Mouse (Mus musculus) midbrain, embryonic 12.5 days (tissue): ENCODE measurements at regions not wholly inside any gene's neighbourhood (a gene's known extent, or its start where the extent isn't known, plus 50 kb on each side); places are given as distances from the start of the nearest gene placed in this dataset.

ENCODE experiments used
- ATAC-seq: fragments of 200-750 bp; cut with Nextera tagmentation; 2 replicates; pipeline ENCODE4 v1.8.0; 2017; ENCODE audit warnings: low read depth, moderate TSS enrichment, moderate library complexity; ENCODE audit not compliant: low FRiP score
- H3K27ac ChIP-seq: fragments of 300-500 bp; sonication (generic); replicated peaks from 2 replicates; pipeline ENCODE4 v1.5.1; 2016; ENCODE audit warnings: mild to moderate bottlenecking
- H3K27me3 ChIP-seq: fragments of 300-500 bp; sonication (generic); 2 replicates; pipeline ENCODE4 v1.6.1; 2016; ENCODE audit warnings: mild to moderate bottlenecking
- H3K36me3 ChIP-seq: fragments of 300-500 bp; sonication (generic); 2 replicates; pipeline ENCODE4 v1.6.1; 2016
- H3K4me1 ChIP-seq: fragments of 300-500 bp; sonication (generic); 2 replicates; pipeline ENCODE4 v1.6.1; 2016
- H3K4me2 ChIP-seq: fragments of 300-500 bp; sonication (generic); replicated peaks from 2 replicates; pipeline ENCODE4 v1.6.1; 2016; ENCODE audit warnings: mild to moderate bottlenecking, moderate library complexity
- H3K4me3 ChIP-seq: fragments of 300-500 bp; sonication (generic); 2 replicates; pipeline ENCODE4 v1.5.1; 2016; ENCODE audit warnings: mild to moderate bottlenecking
- H3K9ac ChIP-seq: fragments of 300-500 bp; sonication (generic); replicated peaks from 2 replicates; pipeline ENCODE4 v1.6.1; 2016; ENCODE audit warnings: mild to moderate bottlenecking, moderate library complexity
- H3K9me3 ChIP-seq: fragments of 300-500 bp; sonication (generic); 2 replicates; pipeline ENCODE4 v1.6.1; 2016; ENCODE audit warnings: mild to moderate bottlenecking
- WGBS: fragments of 180-500 bp; shearing (Covaris S2); methylation state at CpG from one replicate; pipeline ENCODE4 v1.1.7; 2016; 5-methylcytosine and 5-hydroxymethylcytosine counted together

DNA sequence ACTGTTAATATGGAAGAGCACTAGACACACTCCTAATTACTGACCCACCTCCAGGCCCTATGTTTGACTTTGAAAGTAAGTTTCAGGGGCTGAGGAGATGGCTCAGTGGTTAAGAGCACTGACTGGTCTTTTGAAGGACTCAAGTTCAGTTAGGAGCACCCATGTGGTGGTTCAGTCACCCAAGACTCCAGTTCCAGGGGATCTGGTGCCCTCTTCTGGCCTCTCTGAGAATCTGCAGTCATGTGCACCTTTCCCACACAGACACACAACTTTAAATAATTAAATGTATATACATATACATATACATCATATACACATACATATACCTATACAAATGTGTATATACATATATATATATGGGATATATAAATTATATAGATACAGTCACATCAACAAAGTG is 91.5 kb upstream of the Mvb12b start:
- H3K36me3 ChIP-seq, result no peaks in the 10 kb centered on the region
- H3K27me3 ChIP-seq, result peaks cover 4% of the 10 kb centered on the region
- no peak for ATAC-seq
- no peak overlapping the region for H3K9ac ChIP-seq
- H3K4me3 ChIP-seq, result no peak overlapping the region
- H3K9me3 ChIP-seq, result no peaks in the 10 kb centered on the region
- no peak overlapping the region for H3K4me2 ChIP-seq
- peaks cover 35% of the 10 kb centered on the region for H3K4me1 ChIP-seq
- no peak overlapping the region for H3K27ac ChIP-seq

DNA sequence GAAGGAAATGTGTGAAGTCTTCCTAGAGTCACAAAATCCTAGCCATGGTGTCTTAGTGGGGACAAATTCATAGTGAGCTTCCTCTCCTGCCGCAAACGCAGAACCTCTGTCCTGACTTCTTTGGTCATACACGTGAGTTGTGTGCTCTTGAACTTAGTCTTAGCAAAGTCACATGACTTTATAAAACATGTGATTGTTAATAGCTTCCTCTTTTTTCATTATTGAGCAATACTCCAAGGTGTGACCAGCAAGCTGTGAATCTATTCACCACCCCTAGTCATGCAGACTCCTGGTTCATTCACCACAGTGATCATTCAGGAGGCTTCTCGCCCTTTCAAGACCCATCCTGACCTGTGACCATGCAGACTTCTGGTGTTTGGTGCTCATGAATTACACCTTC is 90.8 kb upstream of the Mvb12b start:
- Histone ChIP-seq H3K4me3 (no peak overlapping the region), H3K9ac (no peak overlapping the region), H3K36me3 (no peaks in the 10 kb centered on the region), H3K9me3 (no peaks in the 10 kb centered on the region), H3K27me3 (peaks cover 4% of the 10 kb centered on the region), H3K4me1 (peaks cover 39% of the 10 kb centered on the region), H3K27ac (no peak overlapping the region), H3K4me2 (no peak overlapping the region)
- WGBS, result 87% methylated on average over 4 of the region's 4 CpGs
- ATAC-seq, result no peak

DNA sequence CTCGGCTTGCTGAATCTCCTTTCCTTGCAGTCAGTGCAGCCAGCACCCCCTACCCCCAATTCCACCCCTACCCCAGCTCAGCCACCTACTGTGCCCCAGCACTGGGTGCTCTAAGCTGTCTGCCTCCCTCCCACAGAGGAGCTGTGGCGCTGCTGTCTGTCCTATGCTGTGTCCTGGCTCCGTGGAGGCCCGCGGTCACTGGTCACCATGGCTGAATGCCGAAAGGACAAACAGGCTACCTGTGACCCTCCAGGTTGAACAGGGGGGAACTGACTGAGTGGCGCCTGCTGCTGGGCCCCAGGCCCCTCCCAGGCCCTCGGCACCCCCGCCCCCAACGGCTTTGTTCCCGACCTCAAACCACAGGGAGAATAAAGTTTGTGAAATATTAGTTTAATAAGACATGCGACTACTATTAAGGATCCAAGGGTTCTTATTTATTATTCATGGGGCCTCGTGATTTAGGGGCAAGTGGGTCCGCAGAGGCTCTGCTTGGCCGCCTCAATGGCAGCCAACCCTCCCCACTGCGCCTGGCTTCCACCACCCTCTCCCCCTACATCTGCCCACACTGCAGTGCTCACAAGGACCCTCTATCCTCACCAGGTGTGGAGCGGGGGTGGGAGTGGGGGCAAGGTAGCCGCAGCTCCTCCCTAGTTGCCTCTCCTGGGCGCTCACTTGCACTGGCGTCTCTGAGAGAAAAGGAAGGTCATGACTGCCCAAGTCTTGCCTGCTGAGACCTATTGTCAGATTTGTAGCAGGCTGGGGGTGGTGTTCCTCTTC is 90.0 kb upstream of the Mvb12b start:
- no peak overlapping the region for H3K4me2 ChIP-seq
- no peak overlapping the region for H3K4me3 ChIP-seq
- H3K27ac ChIP-seq, result no peak overlapping the region
- no peaks in the 10 kb centered on the region for H3K36me3 ChIP-seq
- H3K9me3 ChIP-seq, result no peaks in the 10 kb centered on the region
- WGBS, result 75% methylated on average over 20 of the region's 20 CpGs
- H3K9ac ChIP-seq, result no peak overlapping the region
- ATAC-seq, result no peak
- peaks cover 4% of the 10 kb centered on the region for H3K27me3 ChIP-seq
- peaks cover 33% of the 10 kb centered on the region for H3K4me1 ChIP-seq

DNA sequence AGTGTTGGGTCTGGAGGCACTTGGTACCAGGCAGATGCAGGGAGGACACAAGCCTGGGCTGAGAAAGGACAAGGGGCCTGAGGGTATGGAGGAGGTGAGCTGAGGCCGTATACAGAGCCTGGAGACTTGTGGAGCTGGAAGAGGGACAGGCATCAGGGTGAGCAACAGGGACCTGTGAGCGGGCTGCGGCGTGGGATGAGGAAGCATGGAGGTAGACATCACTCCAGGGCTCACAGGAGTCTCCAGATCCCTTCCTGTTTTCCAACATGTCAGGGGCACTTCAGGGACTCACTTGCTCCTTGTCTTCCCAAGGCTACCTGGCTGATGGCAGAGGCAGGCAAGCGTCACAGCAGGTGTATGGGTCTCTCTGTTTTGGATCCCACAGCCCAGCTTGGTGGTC is 89.4 kb upstream of the Mvb12b start:
- no peak overlapping the region for H3K4me2 ChIP-seq
- no peak overlapping the region for H3K27ac ChIP-seq
- no peak for ATAC-seq
- no peak overlapping the region for H3K4me3 ChIP-seq
- H3K36me3 ChIP-seq, result no peaks in the 10 kb centered on the region
- peaks cover 27% of the 10 kb centered on the region for H3K4me1 ChIP-seq
- H3K9ac ChIP-seq, result no peak overlapping the region
- 93% methylated on average over 5 of the region's 5 CpGs for WGBS
- H3K9me3 ChIP-seq, result no peaks in the 10 kb centered on the region
- H3K27me3 ChIP-seq, result peaks cover 4% of the 10 kb centered on the region

DNA sequence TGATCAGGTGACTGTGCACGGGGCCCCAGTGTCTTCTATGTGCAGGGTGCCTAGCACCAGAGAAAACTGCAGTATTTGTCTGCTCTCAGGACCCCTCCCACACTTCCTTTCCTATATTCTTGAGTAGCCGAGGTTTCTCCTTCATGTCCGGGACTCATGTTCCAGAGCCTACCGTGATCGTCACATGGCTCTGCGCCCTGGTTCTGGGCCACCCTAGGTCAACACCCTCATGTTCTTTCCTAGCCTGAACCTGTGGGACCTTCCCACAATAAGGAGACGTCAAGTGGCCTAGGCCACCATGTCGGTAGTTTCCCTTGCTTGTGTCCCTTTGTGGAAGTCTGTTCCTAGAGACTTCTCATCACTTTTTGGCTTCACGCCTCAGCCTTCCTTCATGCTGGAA is 88.4 kb upstream of the Mvb12b start:
- Histone ChIP-seq H3K27ac (0 out of 2 replicates have a peak overlapping the region, but pooled peaks have one; percentile 8), H3K4me2 (no peak overlapping the region), H3K9me3 (no peaks in the 10 kb centered on the region), H3K36me3 (no peaks in the 10 kb centered on the region), H3K4me1 (peaks cover 23% of the 10 kb centered on the region), H3K27me3 (peaks cover 4% of the 10 kb centered on the region), H3K9ac (no peak overlapping the region), H3K4me3 (no peak overlapping the region)
- no peak for ATAC-seq
- WGBS, result 93% methylated on average over 9 of the region's 9 CpGs

DNA sequence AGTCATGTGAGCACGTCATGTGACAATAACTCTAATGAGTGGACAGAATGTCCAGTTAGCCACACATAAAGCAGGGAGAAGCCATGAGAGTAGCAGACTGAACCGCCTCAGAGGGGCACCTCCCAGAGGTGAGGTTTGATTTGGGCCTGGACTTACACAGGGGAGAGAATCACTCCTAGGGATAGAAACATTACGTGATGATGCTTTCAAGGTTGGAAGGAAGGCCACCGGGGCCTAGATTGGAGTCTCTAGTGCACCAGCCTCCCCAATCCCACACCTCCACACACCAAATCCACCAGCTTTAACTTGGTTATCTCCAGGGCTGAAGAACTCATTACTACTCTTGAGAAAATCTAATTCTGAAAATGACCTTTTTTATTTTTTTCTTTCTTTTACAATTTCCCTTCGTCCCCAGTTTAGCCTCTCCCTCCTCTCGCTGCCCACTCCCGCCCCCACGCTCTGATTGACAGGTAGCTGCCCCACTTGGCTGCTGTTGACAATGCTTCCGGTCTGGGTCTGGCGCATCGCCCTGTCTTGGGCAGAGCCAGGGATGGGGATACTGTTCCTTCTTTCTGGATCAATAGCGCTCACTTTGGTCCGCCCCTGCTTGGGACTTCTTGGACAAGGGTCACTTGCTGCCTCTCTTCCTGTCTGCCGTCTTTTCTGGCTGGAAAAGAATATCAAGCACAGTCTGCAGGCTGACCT is 87.8 kb upstream of the Mvb12b start:
- H3K4me2 ChIP-seq, result no peak overlapping the region
- H3K4me1 ChIP-seq, result peaks cover 23% of the 10 kb centered on the region
- peaks cover 4% of the 10 kb centered on the region for H3K27me3 ChIP-seq
- no peak overlapping the region for H3K4me3 ChIP-seq
- peak overlapping the region; percentile 72 for H3K27ac ChIP-seq
- H3K36me3 ChIP-seq, result no peaks in the 10 kb centered on the region
- no peak for ATAC-seq
- WGBS, result 82% methylated on average over 14 of the region's 14 CpGs
- no peaks in the 10 kb centered on the region for H3K9me3 ChIP-seq
- no peak overlapping the region for H3K9ac ChIP-seq

DNA sequence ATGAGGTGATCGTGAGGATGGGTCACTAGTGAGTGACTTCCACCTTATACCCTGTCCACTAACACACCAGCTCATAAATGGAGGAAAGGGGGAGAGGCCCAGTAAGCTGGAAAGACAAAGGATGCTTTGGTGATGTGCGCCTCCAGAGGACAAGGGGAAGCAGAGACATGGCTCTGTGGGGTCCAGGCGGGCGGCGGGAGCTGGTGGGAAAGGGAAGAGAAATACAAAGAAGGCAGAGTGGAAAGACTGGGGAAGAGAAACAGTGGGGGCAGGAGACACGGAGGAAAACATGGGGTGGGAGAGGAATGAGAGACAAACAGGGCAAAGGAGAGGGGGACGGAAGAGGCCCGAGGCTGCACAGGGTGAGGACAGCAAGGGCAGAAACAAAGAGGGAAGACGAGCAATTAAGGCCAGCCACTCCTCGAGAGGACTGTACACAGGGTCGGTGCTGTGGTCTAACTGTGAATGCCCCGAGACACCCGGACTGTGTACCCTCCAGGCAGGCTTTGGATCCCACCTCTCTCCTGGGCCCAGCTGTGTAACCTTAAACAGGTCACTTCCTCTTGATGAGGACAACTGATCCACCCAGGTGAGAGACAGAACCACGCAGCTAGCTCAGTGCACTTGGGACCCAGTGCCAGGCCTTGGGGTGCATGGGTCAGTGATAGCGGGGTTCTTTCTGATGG is 87.1 kb upstream of the Mvb12b start:
- Histone ChIP-seq H3K9me3 (no peaks in the 10 kb centered on the region), H3K27me3 (peaks cover 4% of the 10 kb centered on the region), H3K27ac (peak overlapping the region; percentile 72), H3K9ac (0 out of 2 replicates have a peak overlapping the region, but pooled peaks have one; percentile 29), H3K4me1 (peaks cover 23% of the 10 kb centered on the region), H3K4me2 (no peak overlapping the region), H3K36me3 (no peaks in the 10 kb centered on the region), H3K4me3 (no peak overlapping the region)
- ATAC-seq, result no peak
- 65% methylated on average over 15 of the region's 15 CpGs for WGBS

DNA sequence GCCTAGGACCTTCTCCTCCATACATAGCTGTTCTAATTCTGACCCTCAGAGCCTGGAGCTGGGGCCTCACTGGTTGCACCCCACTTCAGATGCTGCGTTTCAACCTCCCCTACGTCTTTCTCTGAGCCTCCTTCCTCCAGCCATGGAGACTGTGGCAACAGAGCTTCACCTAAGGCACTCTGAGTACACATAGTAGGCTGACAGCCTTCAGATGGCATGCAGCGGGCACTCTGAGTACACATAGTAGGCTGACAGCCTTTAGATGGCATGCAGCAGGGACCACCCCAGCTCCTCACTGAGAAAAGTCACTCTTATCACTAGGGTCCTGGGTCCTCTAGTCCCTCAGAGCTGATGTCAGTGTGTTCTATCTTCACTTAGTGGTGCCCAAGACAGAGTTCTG is 86.3 kb upstream of the Mvb12b start:
- Histone ChIP-seq H3K9ac (no peak overlapping the region), H3K27ac (peak overlapping the region; percentile 72), H3K9me3 (no peaks in the 10 kb centered on the region), H3K27me3 (peaks cover 4% of the 10 kb centered on the region), H3K36me3 (no peaks in the 10 kb centered on the region), H3K4me2 (no peak overlapping the region), H3K4me1 (peaks cover 23% of the 10 kb centered on the region), H3K4me3 (no peak overlapping the region)
- WGBS, result 86% methylated on average over 3 of the region's 3 CpGs
- 0 out of 2 replicates have a peak, but pooled peaks have one; percentile 36 for ATAC-seq

DNA sequence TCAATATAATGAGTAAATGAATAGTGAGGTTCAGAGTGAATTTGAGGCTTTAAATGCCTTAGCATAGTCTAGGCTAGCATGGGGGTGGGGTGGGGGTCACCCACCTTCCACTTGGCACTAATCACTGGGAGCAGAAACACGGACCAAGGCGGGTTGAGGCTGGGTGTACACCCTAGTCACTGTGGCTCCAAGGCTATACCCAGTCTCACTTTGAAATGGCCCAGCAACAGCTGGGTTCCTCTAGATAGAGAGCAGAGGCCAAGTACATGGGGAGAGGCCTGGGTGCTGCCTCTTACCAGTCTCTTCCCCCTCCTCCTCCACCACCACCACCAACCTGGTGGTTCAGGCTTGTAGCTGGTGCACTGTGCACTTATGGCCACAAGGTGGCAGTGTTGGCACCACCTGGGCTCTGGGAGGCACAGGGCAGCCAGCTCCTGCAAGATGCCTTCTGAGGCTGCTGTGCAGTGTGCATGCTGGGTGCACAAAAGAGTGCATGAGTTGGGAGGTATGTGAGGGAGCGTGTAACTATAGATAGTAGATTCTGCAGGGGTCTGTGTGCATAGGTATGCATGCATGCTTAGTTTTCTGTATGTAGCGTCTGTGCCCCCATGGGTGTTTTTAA is 85.6 kb upstream of the Mvb12b start:
- Histone ChIP-seq H3K27ac (peak overlapping the region; percentile 72), H3K4me3 (no peak overlapping the region)

DNA sequence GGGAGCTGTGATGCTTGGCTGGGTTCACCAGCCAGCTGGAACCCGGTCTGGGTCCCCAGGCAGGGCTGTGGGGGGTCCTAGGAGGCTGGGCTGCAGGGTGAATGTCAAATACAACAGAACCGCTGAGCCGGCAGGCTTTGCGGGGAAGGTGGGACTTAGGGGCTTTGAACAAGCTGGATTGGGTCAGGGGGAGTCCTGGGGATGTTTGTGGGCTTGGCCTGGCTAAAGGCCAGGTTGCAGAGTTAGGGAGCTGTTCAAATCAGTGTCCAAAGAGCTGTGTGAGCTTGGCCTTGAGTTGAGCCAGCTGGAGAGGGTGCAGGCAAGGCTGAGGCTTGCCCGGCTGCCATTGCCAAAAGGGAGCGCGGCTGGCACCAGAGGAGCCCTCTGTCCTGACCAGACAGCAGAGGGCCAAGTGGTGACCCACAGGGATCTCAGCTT is 79.3 kb upstream of the Mvb12b start:
- H3K36me3 ChIP-seq, result no peaks in the 10 kb centered on the region
- no peak for ATAC-seq
- WGBS, result 45% methylated on average over 7 of the region's 7 CpGs
- peak overlapping the region; percentile 40; the same call in 1 of the 2 replicates for H3K27ac ChIP-seq
- peak overlapping the region; percentile 1; the same call in 1 of the 2 replicates for H3K4me2 ChIP-seq
- H3K9me3 ChIP-seq, result no peaks in the 10 kb centered on the region
- H3K4me1 ChIP-seq, result peaks cover 18% of the 10 kb centered on the region
- H3K27me3 ChIP-seq, result peaks cover 21% of the 10 kb centered on the region
- H3K4me3 ChIP-seq, result no peak overlapping the region
- no peak overlapping the region for H3K9ac ChIP-seq

More for the DNA sequence above, 85.6 kb upstream of the Mvb12b start:
- Histone ChIP-seq H3K9ac (no peak overlapping the region), H3K4me1 (peaks cover 23% of the 10 kb centered on the region), H3K27me3 (peaks cover 8% of the 10 kb centered on the region), H3K36me3 (no peaks in the 10 kb centered on the region), H3K9me3 (no peaks in the 10 kb centered on the region), H3K4me2 (no peak overlapping the region)
- 73% methylated on average over 4 of the region's 4 CpGs for WGBS
- ATAC-seq, result peak; percentile 60

DNA sequence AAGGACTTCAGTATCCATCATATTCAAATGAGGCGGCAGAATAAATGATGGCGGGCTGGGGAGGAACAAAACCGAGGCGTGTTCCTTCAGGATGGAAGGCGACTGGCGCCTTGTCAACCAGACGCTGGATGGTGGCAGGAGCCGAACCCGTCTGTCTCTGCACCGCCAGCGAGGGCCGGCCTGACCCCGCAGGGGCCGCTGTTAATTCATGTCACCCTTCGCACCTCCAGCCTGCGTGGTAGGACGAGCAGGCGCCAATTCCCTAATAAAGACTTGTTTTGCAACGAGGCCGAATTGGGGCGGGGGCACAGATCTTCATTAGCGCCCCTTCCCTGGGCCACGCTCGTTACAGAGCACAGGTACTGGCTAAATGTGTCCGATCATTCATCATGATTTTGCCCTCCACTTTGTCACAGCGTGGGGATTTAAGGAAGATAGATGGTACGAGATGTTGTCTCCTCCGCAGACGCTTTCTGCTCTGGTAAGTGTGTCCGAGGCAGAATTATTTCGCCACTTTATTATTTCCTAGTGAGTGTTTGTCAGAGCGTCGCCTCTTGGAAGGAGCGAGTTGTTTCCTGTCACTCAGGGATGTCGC is 78.7 kb upstream of the Mvb12b start:
- peaks cover 23% of the 10 kb centered on the region for H3K4me1 ChIP-seq
- no peaks in the 10 kb centered on the region for H3K9me3 ChIP-seq
- H3K4me2 ChIP-seq, result peak overlapping the region; percentile 1; the same call in 1 of the 2 replicates
- H3K27me3 ChIP-seq, result peaks cover 21% of the 10 kb centered on the region
- no peaks in the 10 kb centered on the region for H3K36me3 ChIP-seq
- no peak for ATAC-seq
- peak overlapping the region; percentile 40; the same call in 1 of the 2 replicates for H3K27ac ChIP-seq
- no peak overlapping the region for H3K4me3 ChIP-seq
- WGBS, result 37% methylated on average over 35 of the region's 35 CpGs
- no peak overlapping the region for H3K9ac ChIP-seq
